Mouse (Mus musculus): ENCODE measurements around the gene Tlk2.

Tlk2 gene

GRCm38 (mm10) chr11:105261601-105262351 lies 83.2 kb downstream of the Tlk2 start:
- DNase-seq (ENCODE audit: low read depth, low spot score), result no peak

- DNase-seq (ENCODE audit: low read depth, low spot score), result no peak
These were observed 85.9 kb downstream of the Tlk2 start for GRCm38 (mm10) chr11:105264506-105264905.

- no peak for DNase-seq (ENCODE audit: low read depth, low spot score)
These were observed 86.4 kb downstream of the Tlk2 start for GRCm38 (mm10) chr11:105264988-105265387.

GRCm38 (mm10) chr11:105270155-105270554 lies 91.5 kb downstream of the Tlk2 start:
- DNase-seq (ENCODE audit: low read depth, low spot score), result peak; percentile 42

- no peak for DNase-seq (ENCODE audit: low read depth, low spot score)
These were observed 101.8 kb downstream of the Tlk2 start for GRCm38 (mm10) chr11:105280456-105280855.

- DNase-seq (ENCODE audit: low read depth, low spot score), result no peak
These were observed 102.7 kb downstream of the Tlk2 start for GRCm38 (mm10) chr11:105281291-105281690.

- DNase-seq (ENCODE audit: low read depth, low spot score), result no peak
These were observed 103.3 kb downstream of the Tlk2 start for GRCm38 (mm10) chr11:105281763-105282459.

- DNase-seq (ENCODE audit: low read depth, low spot score), result no peak
These were observed 103.9 kb downstream of the Tlk2 start for GRCm38 (mm10) chr11:105282460-105282859.

GRCm38 (mm10) chr11:105283016-105283415 lies 104.4 kb downstream of the Tlk2 start:
- DNase-seq (ENCODE audit: low read depth, low spot score), result no peak

- DNase-seq (ENCODE audit: low read depth, low spot score), result no peak
These were observed 107.1 kb downstream of the Tlk2 start for GRCm38 (mm10) chr11:105285720-105286119.

- DNase-seq (ENCODE audit: low read depth, low spot score), result no peak
These were observed 110.8 kb downstream of the Tlk2 start for GRCm38 (mm10) chr11:105289403-105289802.

- DNase-seq (ENCODE audit: low read depth, low spot score), result no peak
These were observed 113.1 kb downstream of the Tlk2 start for GRCm38 (mm10) chr11:105291681-105292123.

GRCm38 (mm10) chr11:105292124-105293071 lies 113.8 kb downstream of the Tlk2 start, which contains the start of gene Mrc2:
Gene Mrc2, plus strand, starts transcription at chr11:105292643.
- no peak for DNase-seq (ENCODE audit: low read depth, low spot score)

- no peak for DNase-seq (ENCODE audit: low read depth, low spot score)
These were observed 114.5 kb downstream of the Tlk2 start for GRCm38 (mm10) chr11:105293101-105293581.

GRCm38 (mm10) chr11:105293901-105294494 lies 115.4 kb downstream of the Tlk2 start:
- DNase-seq (ENCODE audit: low read depth, low spot score), result no peak

GRCm38 (mm10) chr11:105296084-105296483 lies 117.5 kb downstream of the Tlk2 start:
- DNase-seq (ENCODE audit: low read depth, low spot score), result no peak

- DNase-seq (ENCODE audit: low read depth, low spot score), result no peak
These were observed 131.6 kb downstream of the Tlk2 start for GRCm38 (mm10) chr11:105310197-105310596.

GRCm38 (mm10) chr11:105311291-105311975 lies 132.8 kb downstream of the Tlk2 start:
- no peak for DNase-seq (ENCODE audit: low read depth, low spot score)

- no peak for DNase-seq (ENCODE audit: low read depth, low spot score)
These were observed 133.8 kb downstream of the Tlk2 start for GRCm38 (mm10) chr11:105312311-105312942.

GRCm38 (mm10) chr11:105312972-105313632 lies 134.5 kb downstream of the Tlk2 start:
- no peak for DNase-seq (ENCODE audit: low read depth, low spot score)

All from A20 (cell line).